Mouse (Mus musculus) ES-E14 (cell line): ENCODE measurements around the gene Gdpgp1. TPM values are rescaled to one million over a fixed set of nuclear protein-coding genes. Genes with fewer than 3 reads are reported as not detected.

ENCODE experiments used
- DNase-seq: peaks from one replicate; pipeline ENCODE4 v3.0.0-alpha.2; 2013; ENCODE audit warnings: low read depth, low spot score
- H3K27ac ChIP-seq: 2 replicates; pipeline ENCODE4 v1.5.1; 2012; ENCODE audit warnings: low read depth, mild to moderate bottlenecking, low read length, moderate library complexity, mixed read lengths; ENCODE audit not compliant: poor library complexity, insufficient read depth, severe bottlenecking
- H3K36me3 ChIP-seq: 2 replicates; pipeline ENCODE4 v1.6.1; 2012; ENCODE audit warnings: mild to moderate bottlenecking, low read length, moderate library complexity, mixed read lengths; ENCODE audit not compliant: control insufficient read depth, poor library complexity, insufficient read depth, severe bottlenecking
- H3K4me1 ChIP-seq, 2 experiments: fragments of 150-350 bp in 1 of 2; sonication (generic) in 1 of 2; 2 replicates each; pipeline ENCODE4 v1.6.1; 2012; ENCODE audit warnings: low read length in 2 of 2, mild to moderate bottlenecking in 1 of 2, mixed read lengths in 1 of 2; ENCODE audit not compliant: control insufficient read depth in 2 of 2, insufficient read depth in 2 of 2, poor library complexity in 1 of 2
- H3K4me3 ChIP-seq, 2 experiments: fragments of 150-350 bp in 1 of 2; sonication (generic) in 1 of 2; 2 replicates each; pipeline ENCODE4 v1.5.1; 2012; ENCODE audit warnings: low read length in 2 of 2, low read depth in 1 of 2, mild to moderate bottlenecking in 1 of 2, mixed read lengths in 1 of 2; ENCODE audit not compliant: insufficient read depth in 1 of 2, poor library complexity in 1 of 2, severe bottlenecking in 1 of 2
- H3K9ac ChIP-seq: 2 replicates; pipeline ENCODE4 v1.6.1; 2012; ENCODE audit warnings: low read depth, mild to moderate bottlenecking, low read length, mixed read lengths; ENCODE audit not compliant: poor library complexity, insufficient read depth, severe bottlenecking
- H3K9me3 ChIP-seq: fragments of 150-350 bp; sonication (generic); 2 replicates; pipeline ENCODE4 v1.6.1; 2012; ENCODE audit warnings: low read depth, mild to moderate bottlenecking, low read length; ENCODE audit not compliant: control insufficient read depth, insufficient read depth
- CHD2 ChIP-seq: IDR thresholded peaks from 2 replicates; pipeline ENCODE4 v1.6.1; 2014; ENCODE audit warnings: mild to moderate bottlenecking, low read depth, low read length, inconsistent platforms
- HCFC1 ChIP-seq: IDR thresholded peaks from 2 replicates; pipeline ENCODE4 v1.6.1; 2012; ENCODE audit warnings: low read length, inconsistent platforms, borderline replicate concordance; ENCODE audit not compliant: insufficient read depth
- MAFK ChIP-seq: IDR thresholded peaks from 2 replicates; pipeline ENCODE4 v1.6.1; 2014; ENCODE audit warnings: mild to moderate bottlenecking, low read depth, low read length, inconsistent platforms; ENCODE audit not compliant: insufficient read depth
- ZC3H11A ChIP-seq: IDR thresholded peaks from 2 replicates; pipeline ENCODE4 v1.6.1; 2012; ENCODE audit warnings: low read depth, mild to moderate bottlenecking, inconsistent platforms, low read length, borderline replicate concordance
- ZNF384 ChIP-seq: IDR thresholded peaks from 2 replicates; pipeline ENCODE4 v1.6.1; 2012; ENCODE audit warnings: low read depth, low read length, inconsistent platforms
- in situ Hi-C, 2 experiments: fragments of 600-800 bp; cut with MboI; formaldehyde crosslinking; loops; one replicate each; pipeline ENCODE4 v1.15.1; 2025; ENCODE audit warnings: low sequenced_read_pairs in 2 of 2, inconsistent platforms in 1 of 2; ENCODE audit not compliant: unreplicated experiment in 2 of 2
- total RNA-seq: library from RNA; depleted of rRNA; stranded (reverse); fragments of 300-350 nt; gene quantifications from 2 replicates; pipeline ENCODE4 v1.2.3, GENCODE M21; 2012

Gdpgp1 gene
- total RNA-seq, 1 experiment = 4.4 TPM

- H3K4me1 ChIP-seq = peaks cover 10 to 40% of the 10 kb centered on the region in 2 experiments
- in situ Hi-C loops = no loop called here
Observed at GRCm38 (mm10) chr7:80198863-80199262, 33.8 kb upstream of the Gdpgp1 start.

GRCm38 (mm10) chr7:80199286-80199685, 33.4 kb upstream of the Gdpgp1 start:
- Histone ChIP-seq H3K36me3 (peaks cover 29% of the 10 kb centered on the region), H3K9me3 (no peaks in the 10 kb centered on the region), H3K9ac (peak overlapping the region; percentile 85), H3K4me3 (peak overlapping the region; percentile 92 to 96), H3K4me1 (peaks cover 10 to 39% of the 10 kb centered on the region in 2 experiments), H3K27ac (no peak overlapping the region; the same call in 1 of the 2 replicates)
- DNase-seq = no peak
- TF ChIP-seq CHD2 (no peak), ZC3H11A (no peak), ZNF384 (no peak), HCFC1 (no peak), MAFK (no peak)
- in situ Hi-C loops = no loop called here

More at GRCm38 (mm10) chr7:80198863-80199262, 33.8 kb upstream of the Gdpgp1 start:
- Histone ChIP-seq H3K9me3 (no peaks in the 10 kb centered on the region), H3K36me3 (peaks cover 27% of the 10 kb centered on the region), H3K9ac (peak overlapping the region; percentile 85), H3K4me3 (peak overlapping the region; percentile 92 to 96), H3K27ac (peak overlapping the region; percentile 92)
- no peak for DNase-seq
- TF ChIP-seq ZC3H11A (no peak), ZNF384 (no peak), HCFC1 (no peak), CHD2 (no peak), MAFK (no peak)

- Histone ChIP-seq H3K9ac (peak overlapping the region; percentile 28; the same call in 1 of the 2 replicates), H3K4me1 (peaks cover 12 to 39% of the 10 kb centered on the region in 2 experiments), H3K27ac (peak overlapping the region; percentile 22; the same call in 1 of the 2 replicates), H3K4me3 (peak overlapping the region; percentile 92 to 96), H3K9me3 (no peaks in the 10 kb centered on the region), H3K36me3 (peaks cover 30% of the 10 kb centered on the region)
- DNase-seq = peak; percentile 74
- TF ChIP-seq CHD2 = no peak
- no peak for TF ChIP-seq ZNF384
- TF ChIP-seq ZC3H11A = no peak
- TF ChIP-seq MAFK = no peak
- no peak for TF ChIP-seq HCFC1
- in situ Hi-C loops = no loop called here
Observed at GRCm38 (mm10) chr7:80199851-80200587, 32.6 kb upstream of the Gdpgp1 start.

- no peak for TF ChIP-seq CHD2
- TF ChIP-seq MAFK = no peak
- no peak for TF ChIP-seq ZNF384
- no peak for TF ChIP-seq HCFC1
- TF ChIP-seq ZC3H11A = no peak
- in situ Hi-C loops = no loop called here
- peak overlapping the region; percentile 28 for H3K9ac ChIP-seq
Observed at GRCm38 (mm10) chr7:80200588-80200945, 32.1 kb upstream of the Gdpgp1 start.

More at GRCm38 (mm10) chr7:80200588-80200945, 32.1 kb upstream of the Gdpgp1 start:
- no peaks in the 10 kb centered on the region for H3K9me3 ChIP-seq
- no peak overlapping the region; the same call in 1 of the 2 replicates for H3K27ac ChIP-seq
- H3K4me1 ChIP-seq = peaks cover 12 to 41% of the 10 kb centered on the region in 2 experiments
- no peak for DNase-seq
- peaks cover 30% of the 10 kb centered on the region for H3K36me3 ChIP-seq
- H3K4me3 ChIP-seq = peak overlapping the region in 1 of 2 experiments; percentile 96; a peak in 3 of 4 replicates
